Mouse (Mus musculus): ENCODE data around the gene Slc18a2.
A peak's percentile ranks its signal among the peaks of the same experiment; 100 is the strongest.

Slc18a2 gene

GRCm38 (mm10) chr19:59280841-59281240, 20.1 kb downstream of the Slc18a2 start:
- DNase-seq = no peak

GRCm38 (mm10) chr19:59282001-59282400, 21.3 kb downstream of the Slc18a2 start:
- no peak for DNase-seq

- DNase-seq = no peak
These were observed 28.3 kb downstream of the Slc18a2 start for GRCm38 (mm10) chr19:59289042-59289441.

- DNase-seq = no peak
These were observed 29.1 kb downstream of the Slc18a2 start for GRCm38 (mm10) chr19:59289811-59290210.

- DNase-seq = no peak
These were observed 31.6 kb downstream of the Slc18a2 start for GRCm38 (mm10) chr19:59292183-59292839.

- no peak for DNase-seq
These were observed 54.6 kb downstream of the Slc18a2 start for GRCm38 (mm10) chr19:59315308-59315707.

- no peak for DNase-seq
These were observed 55.9 kb downstream of the Slc18a2 start for GRCm38 (mm10) chr19:59316571-59316970.

GRCm38 (mm10) chr19:59321990-59322389, 61.3 kb downstream of the Slc18a2 start, which contains the start of gene Rps12-ps3:
Rps12-ps3 (plus strand) TSS chr19:59322290.
- no peak for DNase-seq

GRCm38 (mm10) chr19:59330816-59331225, 70.1 kb downstream of the Slc18a2 start:
- no peak for DNase-seq

- no peak for DNase-seq
These were observed 76.0 kb downstream of the Slc18a2 start for GRCm38 (mm10) chr19:59336655-59337054.

GRCm38 (mm10) chr19:59337872-59338681, 77.4 kb downstream of the Slc18a2 start:
- DNase-seq = no peak

GRCm38 (mm10) chr19:59339908-59340307, 79.2 kb downstream of the Slc18a2 start:
- DNase-seq = no peak

GRCm38 (mm10) chr19:59342964-59343363, 82.3 kb downstream of the Slc18a2 start:
- no peak for DNase-seq

GRCm38 (mm10) chr19:59344304-59344711, 83.6 kb downstream of the Slc18a2 start:
- peak; percentile 62 for DNase-seq

GRCm38 (mm10) chr19:59345081-59345657, 84.5 kb downstream of the Slc18a2 start:
- peak; percentile 76 for DNase-seq

All from liver (tissue).